Mouse (Mus musculus): Measurements from ENCODE around the gene Tppp3.

DNA sequence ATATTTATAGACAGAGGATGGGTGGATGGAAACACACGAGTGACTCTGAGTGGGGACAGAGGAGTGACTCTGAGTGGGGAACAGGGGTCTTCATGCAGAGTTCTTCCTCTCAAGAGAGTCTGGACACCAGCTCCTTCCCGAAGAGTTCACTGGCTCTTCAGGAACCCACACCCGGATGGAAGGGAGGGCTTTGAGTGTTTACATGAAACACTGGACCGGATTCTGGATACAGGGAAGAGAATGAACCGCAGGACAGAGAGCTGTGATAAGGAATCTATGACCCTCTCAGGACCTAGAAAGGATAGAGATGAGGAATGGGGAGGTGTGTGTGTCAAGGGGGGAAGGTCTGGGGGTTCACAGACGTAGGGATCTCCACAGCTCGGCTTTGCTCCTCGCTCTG lies 46.0 kb upstream of the Tppp3 start:
- TF ChIP-seq CTCF (IDR thresholded peaks at IDR 0.05): no peak
- no peak for TF ChIP-seq POLR2A (IDR thresholded peaks at IDR 0.05; ENCODE audit: insufficient read depth, low read depth, low read length)
- no peak for TF ChIP-seq EP300 (IDR thresholded peaks at IDR 0.05; ENCODE audit: insufficient read depth, low read depth, low read length)
